Comparison of ENCODE assay signal across 8 mouse cellular contexts in the genomic region with DNA sequence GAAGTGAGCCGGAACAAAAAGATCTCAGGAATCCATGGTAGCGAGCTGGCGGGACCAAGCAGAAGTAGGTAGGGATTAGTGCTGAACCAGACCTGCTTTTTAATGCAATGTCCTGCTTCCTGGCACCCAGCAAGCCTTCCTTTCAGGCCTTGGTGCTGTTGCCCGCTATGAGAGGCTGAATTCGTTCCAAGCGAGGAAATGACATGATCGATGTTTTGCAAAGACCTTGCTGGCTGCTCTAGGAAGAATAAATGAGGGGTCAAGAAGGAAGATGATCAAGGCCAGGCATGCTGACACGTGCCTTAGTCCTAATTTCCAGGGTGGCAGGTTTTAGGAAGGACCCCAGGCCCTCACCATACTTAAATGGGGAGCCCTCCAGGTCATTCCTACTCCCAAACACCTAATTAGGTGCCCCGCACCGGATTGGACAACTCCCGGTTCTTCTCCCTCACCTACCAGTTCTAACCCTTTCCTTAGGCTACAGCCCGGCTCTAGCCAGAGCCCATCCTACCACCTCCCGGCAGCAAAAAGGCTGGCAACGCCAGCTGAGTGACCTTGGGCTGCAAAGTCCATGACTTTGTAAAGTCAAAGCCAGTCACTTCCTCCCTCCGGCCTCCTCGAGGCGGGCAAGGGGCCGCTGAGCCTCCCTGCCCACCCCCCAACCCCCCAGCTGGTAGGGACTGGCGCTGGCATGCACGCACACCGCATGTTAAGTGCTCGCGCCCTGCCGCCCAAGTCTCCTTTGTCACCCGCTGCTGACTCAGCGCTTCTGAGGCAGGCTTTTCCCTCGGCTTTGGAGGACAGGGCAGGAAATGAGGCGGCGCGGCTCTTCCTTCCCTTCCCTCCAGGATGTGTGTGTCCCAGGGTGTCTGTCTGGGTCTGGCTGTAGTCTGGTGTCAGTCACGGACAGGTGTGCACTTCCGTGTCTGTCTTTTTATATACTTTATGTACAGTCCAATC. TPM values are rescaled to one million over a fixed set of nuclear protein-coding genes. Genes with fewer than 3 reads are reported as not detected.
DNase-seq lines count a peak whose midpoint lies in the region; ATAC-seq and TF ChIP-seq lines count a peak whose summit lies in the region.

No protein-coding gene starts in this region.

- peak overlapping the region; percentile 68 for H3K9ac ChIP-seq in liver, adult 2 months (ENCODE audit: low read depth, low read length)
- H3K9ac ChIP-seq in midbrain, embryonic 14.5 days (replicated peaks; ENCODE audit: low read length): peak overlapping the region; percentile 32; the same call in 1 of the 2 replicates

- H3K4me2 ChIP-seq in midbrain, embryonic 14.5 days (ENCODE audit: low read length): peak overlapping the region; percentile 42

- H3K9me3 ChIP-seq in midbrain, embryonic 14.5 days (ENCODE audit: control insufficient read depth, low read length): no peaks in the 10 kb centered on the region

- TF ChIP-seq POLR2A in liver, adult 2 months (IDR thresholded peaks at IDR 0.05; ENCODE audit: extremely low read depth, insufficient read depth, low read length): no peak
- TF ChIP-seq POLR2A in thymus, adult 2 months (IDR thresholded peaks at IDR 0.05; ENCODE audit: control insufficient read depth, extremely low read depth, insufficient read depth, low read length, poor library complexity): no peak

- peak; percentile 61 for DNase-seq in ovary, adult 18-20 months (ENCODE audit: low spot score)
- DNase-seq in ovary, postnatal 14 days (ENCODE audit: low spot score): no peak
- peak; percentile 61 to 63 for DNase-seq in cerebellum, postnatal 10 days
- DNase-seq in gastrocnemius, postnatal 25 days: peak; percentile 64
- DNase-seq in induced T-regulatory cell, adult 2 months (ENCODE audit: low read depth): peak; percentile 89
- peak; percentile 43 for DNase-seq in liver, adult 2 months (ENCODE audit: extremely low read depth, low read depth, low spot score)
- peak; percentile 90 for DNase-seq in midbrain, embryonic 14.5 days
- peak; percentile 75 for DNase-seq in thymus, adult 2 months

- H3K27me3 ChIP-seq in liver, adult 2 months (ENCODE audit: control insufficient read depth, insufficient read depth, low read length): no peaks in the 10 kb centered on the region
- no peaks in the 10 kb centered on the region for H3K27me3 ChIP-seq in midbrain, embryonic 14.5 days (ENCODE audit: control insufficient read depth, insufficient read depth, low read length)
- H3K27me3 ChIP-seq in thymus, adult 2 months (ENCODE audit: control insufficient read depth, insufficient read depth, low read length): no peaks in the 10 kb centered on the region

- peaks cover 23% of the 10 kb centered on the region for H3K4me1 ChIP-seq in liver, adult 2 months (ENCODE audit: control insufficient read depth, insufficient read depth, low read length)
- H3K4me1 ChIP-seq in midbrain, embryonic 14.5 days (ENCODE audit: control insufficient read depth, insufficient read depth, low read length): peaks cover 43% of the 10 kb centered on the region
- peaks cover 71% of the 10 kb centered on the region for H3K4me1 ChIP-seq in thymus, adult 2 months (replicated peaks; ENCODE audit: control insufficient read depth, insufficient read depth, low read length)

- ATAC-seq in midbrain, embryonic 14.5 days (ENCODE audit: low FRiP score, low TSS enrichment): peak; percentile 77

- peak; percentile 12; the same call in 1 of the 2 replicates for TF ChIP-seq CTCF in liver, adult 2 months (IDR thresholded peaks at IDR 0.05; ENCODE audit: low read depth, low read length)
- TF ChIP-seq CTCF in thymus, adult 2 months (IDR thresholded peaks at IDR 0.05; ENCODE audit: borderline replicate concordance, control insufficient read depth, extremely low read depth, insufficient read depth, low read length, poor library complexity): no peak

- no peaks in the 10 kb centered on the region for H3K36me3 ChIP-seq in liver, adult 2 months (ENCODE audit: control insufficient read depth, insufficient read depth, low read length)
- no peaks in the 10 kb centered on the region for H3K36me3 ChIP-seq in midbrain, embryonic 14.5 days (ENCODE audit: control insufficient read depth, insufficient read depth, low read length)
- no peaks in the 10 kb centered on the region for H3K36me3 ChIP-seq in thymus, adult 2 months (ENCODE audit: control insufficient read depth, insufficient read depth, low read length)

- no peaks in the 10 kb centered on the region for H3K79me2 ChIP-seq in liver, adult 2 months (ENCODE audit: control insufficient read depth, insufficient read depth, low read length)

- peak overlapping the region; percentile 17; the same call in 1 of the 2 replicates for H3K4me3 ChIP-seq in liver, adult 2 months (ENCODE audit: insufficient read depth, low read depth, low read length)
- H3K4me3 ChIP-seq in midbrain, embryonic 14.5 days (replicated peaks; ENCODE audit: low read depth, low read length): no peak overlapping the region
- no peak overlapping the region for H3K4me3 ChIP-seq in thymus, adult 2 months (ENCODE audit: control insufficient read depth, insufficient read depth, low read length)

- 33% methylated on average over 32 of the region's 32 CpGs for WGBS in liver, adult 2 months
- 25% methylated on average over 32 of the region's 32 CpGs for WGBS in midbrain, embryonic 14.5 days
- 29% methylated on average over 32 of the region's 32 CpGs for WGBS in thymus, adult 2 months

- peak overlapping the region; percentile 53 for H3K27ac ChIP-seq in liver, adult 2 months (replicated peaks; ENCODE audit: insufficient read depth, low read depth, low read length)
- H3K27ac ChIP-seq in midbrain, embryonic 14.5 days (replicated peaks; ENCODE audit: low read depth, low read length): peak overlapping the region; percentile 77
- peak overlapping the region; percentile 90; the same call in 1 of the 2 replicates for H3K27ac ChIP-seq in thymus, adult 2 months (ENCODE audit: control insufficient read depth, insufficient read depth, low read length)

RNA-seq across cellular contexts. Expression of a gene that starts 52.7 kb away (rescaled TPM):
- total RNA-seq in gastrocnemius, postnatal 25 days (2021): 10 to 100 TPM; 22.0 to 24.0 TPM
- 6.8 and 9.3 TPM in 2 replicates for total RNA-seq in liver, adult 2 months (2014; rRNA removed)
- polyA plus RNA-seq in liver, adult 2 months (2012; rRNA removed): 10.5 and 10.8 TPM in 2 replicates
- 71.6 and 80.2 TPM in 2 replicates for polyA plus RNA-seq in midbrain, embryonic 14.5 days (2014; fragmentation: Nextera tagmentation; extraction: Ambion mirVana)
- polyA plus RNA-seq in thymus, adult 2 months (2012; rRNA removed): 38.6 and 46.1 TPM in 2 replicates
